Mouse (Mus musculus): ENCODE results near the gene Mcm3ap. TPM values are rescaled to one million over a fixed set of nuclear protein-coding genes. Genes with fewer than 3 reads are reported as not detected.
A peak's percentile ranks its signal among the peaks of the same experiment; 100 is the strongest.

The Mcm3ap gene
- polyA plus RNA-seq, 2 experiments: 12.5 to 23.4 TPM

DNA sequence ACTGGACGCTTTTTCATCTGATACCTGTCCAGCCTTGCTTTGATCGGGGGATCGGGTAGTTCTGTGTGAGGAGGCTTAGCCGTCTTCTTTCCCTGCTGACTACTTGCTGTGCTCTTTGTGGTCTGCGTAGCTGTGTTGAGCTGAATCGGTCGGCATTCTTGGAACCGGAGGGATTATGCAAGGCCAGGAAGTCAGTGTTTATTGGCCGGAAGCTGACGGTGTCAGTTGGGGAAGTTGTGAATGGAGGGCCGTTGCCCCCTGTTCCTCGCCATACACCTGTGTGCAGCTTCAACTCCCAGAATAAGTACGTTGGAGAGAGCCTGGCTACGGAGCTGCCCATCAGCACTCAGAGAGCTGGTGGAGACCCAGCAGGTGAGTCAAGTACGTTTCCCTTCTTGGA, 20.5 kb downstream of the Mcm3ap start:
- H3K9me3 ChIP-seq (ENCODE audit: control insufficient read depth, low read length): no peaks in the 10 kb centered on the region
- H3K4me1 ChIP-seq (replicated peaks; ENCODE audit: control insufficient read depth in 2 of 2, insufficient read depth in 2 of 2, low read length in 1 of 2): peaks cover 0 to 12% of the 10 kb centered on the region in 2 experiments; a peak in 2 of 4 replicates
- no peaks in the 10 kb centered on the region for H3K27me3 ChIP-seq (ENCODE audit: control insufficient read depth, insufficient read depth, low read length)
- WGBS (ENCODE audit: insufficient replicate concordance): 60% methylated on average over 15 of the region's 15 CpGs
- H3K4me3 ChIP-seq (ENCODE audit: insufficient read depth in 1 of 2, low read depth in 2 of 2, low read length in 2 of 2): no peak overlapping the region
- no peak overlapping the region for H3K9ac ChIP-seq (replicated peaks)
- ATAC-seq (ENCODE audit: insufficient read depth) (no peak), DNase-seq (ENCODE audit: low read depth in 3 of 3, low spot score in 3 of 3) (no peak)
- no peak overlapping the region for H3K27ac ChIP-seq
- H3K4me2 ChIP-seq (ENCODE audit: low read depth): no peak overlapping the region
- TF ChIP-seq EP300 (IDR thresholded peaks at IDR 0.05; ENCODE audit: low read depth) (no peak), CTCF (IDR thresholded peaks at IDR 0.05; ENCODE audit: low read depth) (no peak)
- H3K36me3 ChIP-seq (replicated peaks; ENCODE audit: control insufficient read depth, insufficient read depth, low read depth): peaks cover 14% of the 10 kb centered on the region

GRCm38 (mm10) chr10:76493527-76493926, 24.8 kb downstream of the Mcm3ap start:
- H3K27me3 ChIP-seq (ENCODE audit: control insufficient read depth, insufficient read depth, low read length): no peaks in the 10 kb centered on the region
- H3K27ac ChIP-seq: no peak overlapping the region
- WGBS (ENCODE audit: insufficient replicate concordance): 28% methylated on average over 1 of the region's 1 CpGs
- H3K4me3 ChIP-seq (ENCODE audit: insufficient read depth in 1 of 2, low read depth in 2 of 2, low read length in 2 of 2): no peak overlapping the region
- no peak overlapping the region for H3K4me2 ChIP-seq (ENCODE audit: low read depth)
- no peak overlapping the region for H3K9ac ChIP-seq (replicated peaks)
- DNase-seq (ENCODE audit: low read depth in 3 of 3, low spot score in 3 of 3) (peak; percentile 36 to 37 (median 36)), ATAC-seq (ENCODE audit: insufficient read depth) (peak; percentile 79)
- peaks cover 0 to 13% of the 10 kb centered on the region in 2 experiments; a peak in 2 of 4 replicates for H3K4me1 ChIP-seq (replicated peaks; ENCODE audit: control insufficient read depth in 2 of 2, insufficient read depth in 2 of 2, low read length in 1 of 2)
- H3K9me3 ChIP-seq (ENCODE audit: control insufficient read depth, low read length): no peaks in the 10 kb centered on the region
- TF ChIP-seq CTCF (IDR thresholded peaks at IDR 0.05; ENCODE audit: low read depth) (peak; percentile 39; the same call in 1 of the 2 replicates), EP300 (IDR thresholded peaks at IDR 0.05; ENCODE audit: low read depth) (no peak)
- peaks cover 19% of the 10 kb centered on the region for H3K36me3 ChIP-seq (replicated peaks; ENCODE audit: control insufficient read depth, insufficient read depth, low read depth)

GRCm38 (mm10) chr10:76495501-76495900, 26.8 kb downstream of the Mcm3ap start:
- no peak for DNase-seq (ENCODE audit: low read depth in 3 of 3, low spot score in 3 of 3)
- ATAC-seq (ENCODE audit: insufficient read depth): no peak
- no peak overlapping the region for H3K4me2 ChIP-seq (ENCODE audit: low read depth)
- WGBS (ENCODE audit: insufficient replicate concordance): 65% methylated on average over 6 of the region's 6 CpGs
- no peak overlapping the region for H3K4me3 ChIP-seq (ENCODE audit: insufficient read depth in 1 of 2, low read depth in 2 of 2, low read length in 2 of 2)
- no peak overlapping the region for H3K27ac ChIP-seq
- H3K9me3 ChIP-seq (ENCODE audit: control insufficient read depth, low read length): no peaks in the 10 kb centered on the region
- peaks cover 34% of the 10 kb centered on the region for H3K36me3 ChIP-seq (replicated peaks; ENCODE audit: control insufficient read depth, insufficient read depth, low read depth)
- H3K9ac ChIP-seq (replicated peaks): no peak overlapping the region
- TF ChIP-seq EP300 (IDR thresholded peaks at IDR 0.05; ENCODE audit: low read depth) (no peak), CTCF (IDR thresholded peaks at IDR 0.05; ENCODE audit: low read depth) (no peak)
- H3K27me3 ChIP-seq (ENCODE audit: control insufficient read depth, insufficient read depth, low read length): no peaks in the 10 kb centered on the region
- peaks cover 0 to 13% of the 10 kb centered on the region in 2 experiments; a peak in 1 of 4 replicates for H3K4me1 ChIP-seq (replicated peaks; ENCODE audit: control insufficient read depth in 2 of 2, insufficient read depth in 2 of 2, low read length in 1 of 2)

GRCm38 (mm10) chr10:76496366-76496765, 27.6 kb downstream of the Mcm3ap start:
- ATAC-seq (ENCODE audit: insufficient read depth): no peak; the same call in 1 of the 2 replicates
- H3K4me3 ChIP-seq (ENCODE audit: insufficient read depth in 1 of 2, low read depth in 2 of 2, low read length in 2 of 2): no peak overlapping the region
- no peaks in the 10 kb centered on the region for H3K27me3 ChIP-seq (ENCODE audit: control insufficient read depth, insufficient read depth, low read length)
- no peak overlapping the region for H3K27ac ChIP-seq
- H3K9me3 ChIP-seq (ENCODE audit: control insufficient read depth, low read length): no peaks in the 10 kb centered on the region
- peak overlapping the region; percentile 13; the same call in 1 of the 2 replicates for H3K4me2 ChIP-seq (ENCODE audit: low read depth)
- H3K36me3 ChIP-seq (replicated peaks; ENCODE audit: control insufficient read depth, insufficient read depth, low read depth): peaks cover 42% of the 10 kb centered on the region
- peak in 2 of 3 experiments; percentile 12 to 34 for DNase-seq (ENCODE audit: low read depth in 3 of 3, low spot score in 3 of 3)
- no peak overlapping the region for H3K9ac ChIP-seq (replicated peaks)
- peaks cover 0 to 13% of the 10 kb centered on the region in 2 experiments; a peak in 1 of 4 replicates for H3K4me1 ChIP-seq (replicated peaks; ENCODE audit: control insufficient read depth in 2 of 2, insufficient read depth in 2 of 2, low read length in 1 of 2)
- TF ChIP-seq CTCF (IDR thresholded peaks at IDR 0.05; ENCODE audit: low read depth) (no peak), EP300 (IDR thresholded peaks at IDR 0.05; ENCODE audit: low read depth) (peak; percentile 61)
- 61% methylated on average over 7 of the region's 7 CpGs for WGBS (ENCODE audit: insufficient replicate concordance)

- no peak overlapping the region for H3K27ac ChIP-seq
- DNase-seq (ENCODE audit: low read depth in 3 of 3, low spot score in 3 of 3) (no peak), ATAC-seq (ENCODE audit: insufficient read depth) (no peak)
- no peak overlapping the region for H3K4me3 ChIP-seq (ENCODE audit: insufficient read depth in 1 of 2, low read depth in 2 of 2, low read length in 2 of 2)
- WGBS (ENCODE audit: insufficient replicate concordance): 85% methylated on average over 4 of the region's 4 CpGs
- no peaks in the 10 kb centered on the region for H3K27me3 ChIP-seq (ENCODE audit: control insufficient read depth, insufficient read depth, low read length)
- peaks cover 47% of the 10 kb centered on the region for H3K36me3 ChIP-seq (replicated peaks; ENCODE audit: control insufficient read depth, insufficient read depth, low read depth)
- H3K4me2 ChIP-seq (ENCODE audit: low read depth): no peak overlapping the region
- H3K9me3 ChIP-seq (ENCODE audit: control insufficient read depth, low read length): no peaks in the 10 kb centered on the region
- H3K4me1 ChIP-seq (replicated peaks; ENCODE audit: control insufficient read depth in 2 of 2, insufficient read depth in 2 of 2, low read length in 1 of 2): peaks cover 0 to 13% of the 10 kb centered on the region in 2 experiments; a peak in 1 of 4 replicates
- H3K9ac ChIP-seq (replicated peaks): no peak overlapping the region
- TF ChIP-seq EP300 (IDR thresholded peaks at IDR 0.05; ENCODE audit: low read depth): no peak
- TF ChIP-seq CTCF (IDR thresholded peaks at IDR 0.05; ENCODE audit: low read depth): no peak
Observed at GRCm38 (mm10) chr10:76497522-76497921, 28.8 kb downstream of the Mcm3ap start.

Data from liver, embryonic 14.5 days (tissue).